Mouse (Mus musculus) brown adipose tissue, adult 24 weeks (tissue): ENCODE measurements around the gene Epor. TPM values are rescaled to one million over a fixed set of nuclear protein-coding genes. Genes with fewer than 3 reads are reported as not detected.

Experiments
- H3K27ac ChIP-seq: fragments of 200-500 bp; replicated peaks from 2 replicates; pipeline ENCODE4 v1.5.1; 2012; ENCODE audit warnings: low read depth, mild to moderate bottlenecking, low read length
- H3K4me1 ChIP-seq: fragments of 200-500 bp; 2 replicates; pipeline ENCODE4 v1.6.1; 2012; ENCODE audit warnings: low read length, mixed read lengths; ENCODE audit not compliant: control insufficient read depth, insufficient read depth, insufficient read length
- H3K4me3 ChIP-seq: fragments of 200-500 bp; 2 replicates; pipeline ENCODE4 v1.5.1; 2012; ENCODE audit warnings: low read depth, mild to moderate bottlenecking, low read length, moderate library complexity; ENCODE audit not compliant: insufficient read depth
- polyA plus RNA-seq: library from polyadenylated mRNA; stranded (reverse); fragments of >200 nt; gene quantifications from 2 replicates; pipeline ENCODE4 v1.2.4, GENCODE M21; 2012; ENCODE audit not compliant: missing spikeins, insufficient read depth, insufficient read length

Epor gene
- polyA plus RNA-seq, 1 experiment: 1.3 TPM

DNA sequence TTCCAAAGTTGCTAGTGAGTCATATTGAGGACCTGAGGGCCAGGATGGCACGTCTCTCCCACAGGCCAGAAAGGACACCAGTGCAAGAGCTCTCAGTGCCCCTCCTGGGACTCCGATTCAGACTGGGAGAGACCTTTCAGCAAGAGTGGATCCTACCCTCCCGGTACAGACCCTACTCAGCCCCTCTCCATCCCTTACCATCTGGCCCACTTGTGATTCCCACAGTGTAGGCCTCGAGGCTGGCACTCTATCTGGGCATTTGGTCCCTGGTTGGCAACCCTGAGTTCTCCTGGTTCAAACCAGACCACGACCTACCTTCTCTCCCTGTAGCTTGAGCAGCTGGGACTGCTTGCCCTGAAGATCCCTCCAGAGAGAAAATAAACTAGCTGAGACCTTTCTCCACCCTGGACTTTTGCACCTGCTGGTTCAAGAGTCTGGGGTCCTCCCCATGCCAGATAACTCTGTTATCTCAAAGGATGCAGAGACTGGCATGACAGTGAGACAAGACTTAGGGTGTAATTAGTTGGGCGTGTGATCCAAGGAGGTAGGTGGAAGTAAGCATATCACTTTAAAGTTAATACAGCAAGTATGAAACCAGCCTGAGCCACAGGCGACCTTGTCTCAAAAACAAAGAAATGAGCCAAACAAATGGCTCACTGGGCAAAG lies 27.7 kb downstream of the Epor start:
- Histone ChIP-seq H3K27ac (no peak overlapping the region), H3K4me1 (0 out of 2 replicates have a peak, but pooled peaks cover 3% of the 10 kb centered on the region), H3K4me3 (no peak overlapping the region)

DNA sequence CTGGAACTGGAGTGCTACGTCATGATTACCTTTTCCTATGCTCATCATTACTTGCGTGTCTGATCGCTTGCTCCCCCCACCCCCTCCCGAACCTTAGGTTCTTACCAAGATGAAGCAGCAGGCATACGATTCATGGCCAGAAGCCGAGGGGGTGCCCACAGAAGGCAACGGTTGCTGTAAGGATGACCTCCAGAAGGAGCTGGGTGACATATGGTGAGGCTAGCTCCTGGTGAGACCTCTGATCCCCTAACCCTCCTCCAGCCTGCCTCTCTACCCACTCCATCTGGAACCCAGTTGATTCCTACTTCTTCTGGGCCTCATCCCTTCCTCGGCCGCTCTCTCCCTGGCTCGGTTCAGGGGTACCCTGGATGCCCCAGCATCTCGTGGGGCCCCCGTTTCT lies 29.3 kb downstream of the Epor start:
- H3K4me1 ChIP-seq: 0 out of 2 replicates have a peak, but pooled peaks cover 3% of the 10 kb centered on the region
- H3K27ac ChIP-seq: no peak overlapping the region
- no peak overlapping the region for H3K4me3 ChIP-seq

DNA sequence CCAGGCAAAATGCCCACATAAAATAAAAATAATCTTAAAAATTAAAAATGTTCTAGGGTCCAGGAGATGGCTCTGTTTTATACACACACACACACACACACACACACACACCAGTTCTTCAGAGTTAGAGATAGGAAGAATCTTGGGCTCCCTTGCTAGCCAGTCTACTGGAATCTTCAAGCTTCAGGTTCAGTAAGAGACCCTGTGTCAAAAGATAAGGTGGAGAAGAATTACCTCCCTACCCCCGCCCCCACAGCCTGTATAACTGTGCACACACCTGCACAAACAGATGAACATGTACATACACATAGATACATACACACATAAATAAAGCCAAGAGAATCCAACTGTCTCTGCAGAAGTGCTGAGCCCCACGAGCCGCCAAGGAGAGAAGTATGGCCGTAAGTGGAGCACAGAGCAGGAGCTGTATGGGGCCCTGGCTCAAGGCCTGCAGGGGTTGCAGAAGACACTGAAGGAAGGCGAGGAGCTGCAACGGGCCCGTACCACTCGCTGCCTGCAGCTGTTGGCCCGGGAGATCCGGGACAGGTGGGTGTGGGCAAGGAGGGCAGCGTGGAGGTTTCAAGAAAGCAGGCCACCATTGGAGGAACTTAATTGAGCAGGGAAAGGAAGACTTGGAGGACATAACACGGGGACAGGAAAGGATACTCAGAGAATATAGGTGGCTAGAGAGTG lies 30.7 kb downstream of the Epor start:
- Histone ChIP-seq H3K27ac (no peak overlapping the region), H3K4me3 (no peak overlapping the region), H3K4me1 (0 out of 2 replicates have a peak, but pooled peaks cover 3% of the 10 kb centered on the region)

DNA sequence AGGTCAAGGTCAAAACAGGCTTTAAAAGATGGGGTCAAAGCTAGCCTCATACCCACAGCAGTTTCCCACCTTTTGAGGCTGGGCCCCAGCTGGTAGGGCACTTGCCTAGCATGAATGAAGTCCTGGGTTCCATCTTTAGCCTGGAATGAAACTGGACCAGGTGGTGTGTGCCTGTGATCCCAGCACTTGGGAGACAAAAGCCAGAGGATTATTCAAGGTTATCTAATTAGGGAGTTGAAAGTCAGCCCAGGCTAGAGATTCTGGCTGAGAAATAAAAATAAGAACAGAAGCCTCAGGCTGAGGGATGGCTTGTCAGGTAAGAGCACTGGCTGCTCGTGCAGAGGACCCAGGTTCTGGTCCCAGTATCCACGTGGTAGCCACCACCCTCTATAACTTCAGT lies 31.3 kb downstream of the Epor start:
- H3K4me3 ChIP-seq: no peak overlapping the region
- no peak overlapping the region for H3K27ac ChIP-seq

DNA sequence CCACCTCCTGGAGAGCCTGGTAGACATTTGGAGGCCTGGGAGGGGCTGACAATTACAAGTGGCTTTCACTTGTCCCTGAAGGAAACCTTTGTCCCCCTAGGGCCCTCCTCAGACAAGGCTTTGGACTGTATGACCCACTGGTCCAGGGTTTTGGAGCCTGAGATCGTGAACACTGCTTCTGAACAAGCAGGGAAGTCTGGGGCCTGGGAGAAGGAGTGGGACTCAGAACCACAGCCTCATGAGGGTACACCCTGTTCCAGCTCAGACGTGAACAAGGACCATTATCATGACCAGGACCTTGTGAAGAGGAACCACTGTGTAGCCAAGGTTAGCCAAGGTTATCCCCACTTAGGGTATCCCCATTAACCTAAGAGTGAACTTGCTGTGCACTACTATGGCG lies 34.1 kb downstream of the Epor start:
- H3K4me3 ChIP-seq: no peak overlapping the region
- peaks cover 10% of the 10 kb centered on the region for H3K4me1 ChIP-seq
- no peak overlapping the region for H3K27ac ChIP-seq

More for the DNA sequence above, 31.3 kb downstream of the Epor start:
- H3K4me1 ChIP-seq: 0 out of 2 replicates have a peak, but pooled peaks cover 3% of the 10 kb centered on the region

DNA sequence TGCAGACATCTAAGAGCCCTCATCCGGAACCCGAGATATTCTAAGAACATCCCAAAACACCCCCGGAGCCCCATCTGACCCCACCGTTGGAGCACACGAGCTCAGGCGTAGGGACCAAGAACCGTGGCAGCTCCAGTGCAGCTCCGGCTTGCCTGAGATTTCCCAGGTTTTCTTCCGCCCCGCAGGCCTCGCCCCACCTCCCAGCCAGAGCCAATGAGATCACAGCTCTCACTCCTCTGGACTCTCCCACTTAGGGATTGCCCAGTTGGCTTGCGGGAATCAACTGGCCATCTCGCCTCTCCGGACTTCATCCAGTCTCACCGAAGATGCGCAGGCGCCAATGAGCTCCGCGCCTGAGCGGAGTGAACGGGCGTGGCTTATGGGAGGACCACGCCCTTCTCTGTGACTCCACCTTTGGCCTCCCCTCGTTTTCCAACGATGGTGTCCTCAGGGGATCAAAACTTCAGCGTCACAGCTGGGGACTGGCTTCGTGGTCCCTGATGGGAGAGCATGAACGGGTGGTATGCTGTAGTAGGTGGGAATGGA lies 36.0 kb downstream of the Epor start, which contains the start of the genes Ccdc159 and Tmem205:
Gene Ccdc159, plus strand, starts transcription at position 264 of the 546 bp plus-strand sequence.
Gene Tmem205, minus strand, starts transcription at position 349 of the 546 bp plus-strand sequence.
- H3K4me3 ChIP-seq: peak within 1 kb of the TSS; percentile 66
- peaks cover 11% of the 10 kb centered on the region for H3K4me1 ChIP-seq
- peak within 1 kb of the TSS; percentile 32 for H3K27ac ChIP-seq

DNA sequence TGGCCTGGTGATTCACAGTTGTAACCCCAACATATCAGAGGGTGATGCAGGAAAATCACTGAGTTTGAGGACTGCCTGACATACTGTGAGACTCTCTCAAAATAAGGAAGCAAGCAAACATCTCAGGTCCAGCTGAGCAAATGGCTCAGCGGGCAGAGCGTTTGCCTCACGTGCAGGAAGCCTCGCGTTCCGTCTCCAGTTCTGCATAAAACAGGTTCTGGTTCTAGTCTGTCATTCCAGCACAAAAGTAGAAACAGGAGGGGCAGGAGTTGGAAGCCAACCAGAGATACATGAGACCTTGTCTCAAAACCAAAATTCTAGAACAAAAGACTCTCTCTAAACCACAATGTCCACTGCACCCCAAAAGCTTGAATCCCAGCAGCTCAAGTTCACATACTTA lies 36.5 kb downstream of the Epor start:
- peak overlapping the region; percentile 66 for H3K4me3 ChIP-seq
- peak overlapping the region; percentile 32; the same call in 1 of the 2 replicates for H3K27ac ChIP-seq
- H3K4me1 ChIP-seq: peaks cover 11% of the 10 kb centered on the region

DNA sequence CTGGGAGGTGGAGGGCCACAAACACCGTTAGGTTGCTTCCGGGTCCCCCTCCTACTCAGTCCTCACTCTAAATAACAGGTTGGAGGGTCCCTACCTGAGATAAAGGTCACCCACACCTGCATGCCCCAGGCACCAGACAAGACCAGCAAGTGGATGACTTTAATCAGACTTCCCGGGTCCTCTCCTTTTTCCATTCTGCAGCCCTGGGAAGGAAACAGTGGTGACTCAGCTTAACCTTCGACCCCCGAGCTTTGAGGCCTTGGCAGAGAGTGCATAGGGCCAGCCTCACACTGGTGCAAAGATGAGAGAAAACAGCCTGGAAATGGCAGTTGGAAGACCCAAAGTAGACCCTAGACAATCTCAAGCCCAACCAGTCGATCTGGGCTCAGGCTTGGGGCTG lies 37.2 kb downstream of the Epor start:
- Histone ChIP-seq H3K4me3 (peak overlapping the region; percentile 7; the same call in 1 of the 2 replicates), H3K4me1 (peaks cover 11% of the 10 kb centered on the region), H3K27ac (0 out of 2 replicates have a peak overlapping the region, but pooled peaks have one; percentile 20)

DNA sequence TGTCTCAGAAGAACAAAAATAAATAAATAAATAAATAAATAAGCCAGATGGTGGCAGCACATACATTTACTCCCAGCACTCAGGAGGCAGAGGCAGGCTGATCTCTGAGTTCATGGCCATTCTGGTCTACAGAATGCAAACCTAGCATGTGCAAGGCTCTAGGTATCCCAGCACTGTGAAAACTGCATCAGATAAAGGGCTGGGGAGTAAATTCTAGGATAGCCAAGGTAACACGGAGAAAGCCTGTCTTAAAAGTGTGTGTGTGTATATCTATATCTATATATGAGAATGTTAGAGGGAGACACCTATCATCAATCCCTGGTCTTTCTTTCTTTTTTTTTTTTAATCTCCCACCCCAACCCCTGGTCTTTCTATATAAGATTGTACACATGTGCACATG lies 37.8 kb downstream of the Epor start:
- Histone ChIP-seq H3K4me1 (peaks cover 11% of the 10 kb centered on the region), H3K4me3 (no peak overlapping the region), H3K27ac (no peak overlapping the region)

DNA sequence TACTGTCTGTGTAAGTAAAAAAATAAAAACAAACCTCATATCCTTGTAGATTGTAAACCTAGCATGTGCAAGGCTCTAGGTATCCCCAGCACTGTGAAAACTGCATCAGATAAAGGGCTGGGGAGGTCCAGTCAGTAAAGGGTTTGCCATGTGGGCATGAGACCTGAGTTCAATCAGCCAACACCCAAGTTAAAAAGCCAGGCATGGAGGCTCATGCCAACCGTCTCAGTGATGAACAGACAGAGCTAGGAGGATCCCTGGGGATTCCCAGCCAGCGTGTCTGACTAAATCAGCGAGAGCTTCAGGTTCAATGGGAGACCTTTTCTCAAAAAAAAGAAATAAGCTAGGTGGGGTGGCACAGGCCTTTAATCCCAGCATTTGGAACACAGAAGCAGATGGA lies 38.3 kb downstream of the Epor start:
- H3K4me3 ChIP-seq: no peak overlapping the region
- peaks cover 11% of the 10 kb centered on the region for H3K4me1 ChIP-seq
- peak overlapping the region; percentile 16; the same call in 1 of the 2 replicates for H3K27ac ChIP-seq

DNA sequence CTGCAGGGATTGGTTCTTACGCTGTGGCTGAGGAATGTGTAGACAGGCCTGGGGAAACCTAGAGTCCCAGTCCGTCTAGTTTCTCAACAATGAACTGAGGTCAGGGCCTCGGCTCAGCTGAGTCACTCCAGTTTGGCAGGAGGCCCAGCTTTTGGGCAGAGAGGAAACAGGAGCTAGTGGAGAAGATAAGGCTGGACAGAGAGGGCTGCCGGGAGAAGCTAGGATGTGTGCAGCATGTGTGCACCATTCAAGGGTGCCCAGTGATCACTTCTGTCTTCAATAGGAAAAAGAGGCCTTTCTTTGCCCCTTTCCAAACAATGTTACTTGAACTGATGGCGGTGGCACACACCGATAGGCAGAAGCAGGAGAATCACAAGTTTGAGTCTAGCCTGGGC lies 39.2 kb downstream of the Epor start:
- no peak overlapping the region for H3K4me3 ChIP-seq
- peak overlapping the region; percentile 71 for H3K27ac ChIP-seq
- peaks cover 11% of the 10 kb centered on the region for H3K4me1 ChIP-seq

DNA sequence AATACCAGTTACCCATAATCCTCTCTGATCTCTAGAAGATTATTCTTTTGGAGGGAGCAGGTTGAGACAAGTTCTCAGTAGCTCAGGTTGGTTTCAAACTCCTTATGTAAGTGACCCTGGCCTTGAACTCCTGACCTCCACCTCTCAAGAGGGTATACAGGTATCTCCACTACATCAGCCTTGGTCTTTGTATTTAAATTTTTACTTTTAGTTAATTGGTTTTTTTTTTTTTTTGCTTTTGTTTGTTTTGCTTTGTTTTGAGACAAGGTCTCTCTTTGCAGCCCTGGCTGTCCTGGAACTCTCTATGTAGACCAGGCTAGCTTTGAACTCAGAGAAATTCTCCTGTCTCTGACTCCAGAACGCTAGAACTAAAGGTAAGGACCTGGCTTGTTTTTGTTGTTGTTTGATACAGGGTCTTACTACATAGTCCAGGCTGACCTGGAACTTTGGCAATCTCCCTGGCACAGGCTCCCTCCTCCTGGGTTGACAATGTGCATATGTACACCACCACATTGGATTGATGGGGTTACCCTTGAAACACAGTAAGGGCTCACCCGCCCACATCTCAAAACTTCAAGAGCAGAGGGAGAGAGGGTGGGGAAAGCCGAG lies 39.7 kb downstream of the Epor start:
- Histone ChIP-seq H3K4me1 (peaks cover 11% of the 10 kb centered on the region), H3K4me3 (no peak overlapping the region), H3K27ac (peak overlapping the region; percentile 71)

DNA sequence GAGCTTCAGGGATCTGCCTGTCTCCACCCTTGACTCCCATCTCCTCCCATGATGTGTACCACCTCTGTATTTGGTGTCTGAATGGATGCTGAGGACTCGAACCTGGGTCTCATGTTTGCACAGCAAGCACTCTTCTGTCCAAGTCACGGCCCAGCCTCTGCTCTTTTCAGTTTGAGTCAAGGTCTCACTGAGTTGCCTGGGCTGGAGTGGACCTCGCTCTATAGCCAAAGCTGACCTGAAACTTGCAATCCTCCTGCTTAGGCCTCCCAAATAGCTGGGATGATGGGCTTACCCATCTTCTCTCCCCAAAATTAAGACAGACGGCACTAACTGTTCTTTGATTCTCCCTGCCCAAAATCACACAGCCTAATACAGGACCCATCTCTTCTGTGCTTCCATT lies 40.3 kb downstream of the Epor start:
- no peak overlapping the region for H3K4me3 ChIP-seq
- H3K27ac ChIP-seq: 0 out of 2 replicates have a peak overlapping the region, but pooled peaks have one; percentile 71
- H3K4me1 ChIP-seq: peaks cover 11% of the 10 kb centered on the region

DNA sequence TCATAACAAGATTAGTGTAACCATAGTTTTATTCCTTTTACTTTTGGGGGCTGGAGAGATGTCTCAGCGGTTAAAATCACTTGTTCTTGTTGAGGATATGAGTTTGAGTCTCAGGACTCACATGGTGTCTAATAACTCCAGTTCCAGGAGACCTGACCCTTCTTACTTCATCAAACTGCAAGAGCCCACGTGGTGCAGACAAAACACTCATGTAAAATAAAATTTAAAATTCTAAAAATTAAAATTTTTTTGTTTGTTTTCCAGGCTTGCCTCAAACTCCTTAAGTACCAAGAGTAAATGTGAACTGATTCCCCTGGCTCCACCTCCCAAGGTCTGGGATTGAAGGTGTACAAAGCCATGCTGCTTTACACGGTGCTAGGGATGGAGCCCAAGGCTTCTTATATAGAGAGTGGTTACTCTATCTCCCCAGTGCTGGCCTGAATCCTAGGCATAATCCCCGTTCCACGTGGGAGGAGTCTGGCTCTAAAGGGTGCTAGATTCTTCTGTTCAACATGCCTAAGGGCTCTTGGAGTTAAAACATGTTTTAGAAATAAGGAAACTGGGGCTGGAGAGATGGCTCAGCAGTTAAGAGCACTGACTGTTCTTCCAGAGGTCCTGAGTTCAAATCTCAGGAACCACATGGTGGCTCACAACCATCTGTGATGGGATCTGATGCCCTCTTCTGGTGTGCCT lies 44.5 kb downstream of the Epor start:
- H3K4me1 ChIP-seq: no peaks in the 10 kb centered on the region
- no peak overlapping the region for H3K4me3 ChIP-seq
- no peak overlapping the region for H3K27ac ChIP-seq
